Mouse (Mus musculus) CH12.LX (cell line): ENCODE results near the gene Pcx. TPM values are rescaled to one million over a fixed set of nuclear protein-coding genes. Genes with fewer than 3 reads are reported as not detected.

Experiments used
- DNase-seq: peaks from one replicate; pipeline ENCODE4 v3.0.0-alpha.2; 2013; ENCODE audit errors: extremely low read depth
- H3K27ac ChIP-seq: 2 replicates; pipeline ENCODE4 v1.5.1; 2012; ENCODE audit warnings: low read depth, mild to moderate bottlenecking, control low read depth, moderate library complexity; ENCODE audit not compliant: insufficient read depth
- H3K27me3 ChIP-seq: replicated peaks from 2 replicates; pipeline ENCODE3; 2012; ENCODE audit warnings: inconsistent platforms
- H3K36me3 ChIP-seq, 2 experiments: replicated peaks in 1 of 2; 2 replicates each; pipeline versions ENCODE3 to v1.6.1; 2012; ENCODE audit warnings: inconsistent platforms in 1 of 2, low read length in 1 of 2, mild to moderate bottlenecking in 1 of 2, mixed read lengths in 1 of 2, moderate library complexity in 1 of 2; ENCODE audit not compliant: control insufficient read depth in 1 of 2, insufficient read depth in 1 of 2
- H3K4me1 ChIP-seq, 2 experiments: 2 replicates each; pipeline ENCODE4 v1.6.1; 2012; ENCODE audit warnings: inconsistent platforms in 1 of 2, moderate library complexity in 1 of 2; ENCODE audit not compliant: insufficient read depth in 2 of 2, control insufficient read depth in 1 of 2
- H3K4me2 ChIP-seq: 2 replicates; pipeline ENCODE4 v1.6.1; 2012; ENCODE audit warnings: low read depth, mild to moderate bottlenecking, control low read depth; ENCODE audit not compliant: poor library complexity, insufficient read depth, severe bottlenecking
- H3K4me3 ChIP-seq, 3 experiments: fragments of 150-350 bp in 1 of 3; sonication (generic) in 1 of 3; replicated peaks in 1 of 3; 2 replicates each; pipeline versions ENCODE3 to v1.5.1; 2011 to 2012; ENCODE audit warnings: low read depth in 2 of 3, low read length in 2 of 3, mild to moderate bottlenecking in 2 of 3, moderate library complexity in 2 of 3, control low read depth in 1 of 3, improper control_type of control experiment in 1 of 3, inconsistent platforms in 1 of 3, mixed read lengths in 1 of 3; ENCODE audit not compliant: poor library complexity in 1 of 3
- H3K79me2 ChIP-seq: replicated peaks from 2 replicates; pipeline ENCODE4 v1.6.1; 2012; ENCODE audit warnings: mild to moderate bottlenecking, moderate library complexity; ENCODE audit not compliant: control insufficient read depth, poor library complexity, insufficient read depth, severe bottlenecking; ENCODE audit errors: extremely low read depth
- H3K9ac ChIP-seq: 2 replicates; pipeline ENCODE4 v1.6.1; 2012; ENCODE audit warnings: low read depth, mild to moderate bottlenecking, control low read depth, moderate library complexity; ENCODE audit not compliant: insufficient read depth
- H3K9me3 ChIP-seq: replicated peaks from 2 replicates; pipeline ENCODE3; 2012; ENCODE audit warnings: low read length, inconsistent platforms, mixed read lengths
- CTCF ChIP-seq, 2 experiments: IDR thresholded peaks in 1 of 2; conservative IDR thresholded peaks in 1 of 2; 2 replicates each; pipeline ENCODE4 v1.5.1; 2011 to 2012; ENCODE audit warnings: low read depth in 2 of 2, low read length in 2 of 2, improper control_type of control experiment in 1 of 2, inconsistent platforms in 1 of 2, mild to moderate bottlenecking in 1 of 2, moderate library complexity in 1 of 2
- ETS1 ChIP-seq: conservative IDR thresholded peaks from 2 replicates; pipeline ENCODE4 v1.6.1; 2012; ENCODE audit warnings: low read depth, mild to moderate bottlenecking, inconsistent platforms, low read length, improper control_type of control experiment, moderate library complexity
- IRF4 ChIP-seq: IDR thresholded peaks from 2 replicates; pipeline ENCODE4 v1.6.1; 2014; ENCODE audit warnings: low read depth, mild to moderate bottlenecking, inconsistent platforms, low read length, improper control_type of control experiment
- JUN ChIP-seq: IDR thresholded peaks from 2 replicates; pipeline ENCODE4 v1.6.1; 2011; ENCODE audit warnings: low read depth, mild to moderate bottlenecking, low read length, improper control_type of control experiment, moderate library complexity; ENCODE audit not compliant: insufficient read depth
- JUND ChIP-seq: conservative IDR thresholded peaks from 2 replicates; pipeline ENCODE4 v1.6.1; 2011; ENCODE audit warnings: low read depth, low read length, improper control_type of control experiment
- KAT2A ChIP-seq: IDR thresholded peaks from 2 replicates; pipeline ENCODE4 v1.6.1; 2012; ENCODE audit warnings: low read length, improper control_type of control experiment, inconsistent platforms; ENCODE audit not compliant: insufficient replicate concordance
- NRF1 ChIP-seq: IDR thresholded peaks from 2 replicates; pipeline ENCODE4 v1.6.1; 2014; ENCODE audit warnings: low read depth, mild to moderate bottlenecking, inconsistent platforms, low read length, improper control_type of control experiment, moderate library complexity
- PAX5 ChIP-seq: IDR thresholded peaks from 2 replicates; pipeline ENCODE4 v1.6.1; 2012; ENCODE audit warnings: low read length, inconsistent platforms, mixed read lengths
- POLR2A ChIP-seq: IDR thresholded peaks from 2 replicates; pipeline ENCODE4 v1.6.1; 2011; ENCODE audit warnings: low read depth, mild to moderate bottlenecking, improper control_type of control experiment, low read length
- POLR2AphosphoS2 ChIP-seq: IDR thresholded peaks from 2 replicates; pipeline ENCODE4 v1.6.1; 2011; ENCODE audit warnings: low read depth, low read length, improper control_type of control experiment
- SIN3A ChIP-seq: IDR thresholded peaks from 2 replicates; pipeline ENCODE4 v1.6.1; 2012; ENCODE audit warnings: low read length, improper control_type of control experiment, inconsistent platforms
- TBP ChIP-seq: conservative IDR thresholded peaks from 2 replicates; pipeline ENCODE4 v1.6.1; 2011; ENCODE audit warnings: low read depth, low read length, improper control_type of control experiment
- USF1 ChIP-seq: IDR thresholded peaks from 2 replicates; pipeline ENCODE4 v1.6.1; 2014; ENCODE audit warnings: low read depth, mild to moderate bottlenecking, inconsistent platforms, low read length, improper control_type of control experiment
- ZMIZ1 ChIP-seq: IDR thresholded peaks from 2 replicates; pipeline ENCODE4 v1.6.1; 2012; ENCODE audit warnings: low read depth, mild to moderate bottlenecking, inconsistent platforms, low read length, improper control_type of control experiment
- dilution Hi-C: fragments of 300-500 bp; cut with MboI; formaldehyde crosslinking; loops from 2 replicates; pipeline ENCODE4 v1.14.3; 2020; ENCODE audit warnings: low sequenced_read_pairs; ENCODE audit not compliant: extremely low pct_unique_long_range_greater_than_20kb, extremely low pct_ligation_motif_present
- in situ Hi-C: fragments of 300-500 bp; cut with MboI; formaldehyde crosslinking; loops from 3 replicates; pipeline ENCODE4 v1.14.3; 2019; ENCODE audit warnings: low sequenced_read_pairs, low pct_ligation_motif_present, low pct_unique_long_range_greater_than_20kb, mixed read lengths
- polyA plus RNA-seq: library from polyadenylated mRNA; unstranded; fragments of >175 nt; gene quantifications from 2 replicates; pipeline ENCODE4 v1.2.1, GENCODE M21; 2012; ENCODE audit warnings: low read depth; ENCODE audit not compliant: insufficient read length
- total RNA-seq, 2 experiments: library from RNA; depleted of rRNA; stranded (reverse); fragments of 300-350 nt in 1 of 2; fragments of >200 nt in 1 of 2; gene quantifications; 2 replicates each; pipeline ENCODE4 v1.2.3; 2012 to 2014

The Pcx gene
- total and polyA plus RNA-seq, 3 experiments: 7.7 to 14.2 (median 10.7) TPM

DNA sequence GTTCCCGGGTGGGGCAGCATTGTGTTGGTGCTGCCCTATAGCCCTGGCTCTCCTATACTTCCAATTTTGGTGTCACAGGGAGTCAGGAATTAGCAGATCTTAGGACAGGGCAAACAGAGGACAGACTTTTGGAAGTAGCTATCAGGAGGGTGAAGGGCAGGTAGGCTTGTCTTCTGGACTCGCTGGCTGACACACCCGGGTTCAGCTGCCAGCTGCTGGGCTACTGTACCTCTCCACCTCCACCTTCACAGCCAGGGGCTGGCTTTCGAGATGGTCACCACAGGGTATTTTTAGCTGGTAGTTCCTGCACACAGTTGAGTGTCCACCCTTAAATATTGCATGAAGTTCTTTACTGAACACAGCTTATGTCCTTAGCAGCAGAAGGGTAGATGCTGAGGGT, 98.2 kb downstream of the Pcx start:
- Histone ChIP-seq H3K27ac (no peak overlapping the region), H3K9me3 (no peaks in the 10 kb centered on the region)
- DNase-seq: no peak
- dilution Hi-C loops: no loop called here
- TF ChIP-seq ETS1 (no peak), ZMIZ1 (no peak), KAT2A (no peak), PAX5 (no peak), USF1 (no peak)
- TF ChIP-seq, all 38 proteins: peak for 0
- in situ Hi-C loops: no loop called here
- H3K4me1 ChIP-seq: peaks cover 0 to under 1% of the 10 kb centered on the region in 2 experiments; a peak in 1 of 4 replicates
- H3K36me3 ChIP-seq: peaks cover 0 to 48% of the 10 kb centered on the region in 2 experiments
- H3K4me2 ChIP-seq: no peak overlapping the region
- H3K9ac ChIP-seq: no peak overlapping the region
- H3K79me2 ChIP-seq: no peaks in the 10 kb centered on the region
- no peak overlapping the region for H3K4me3 ChIP-seq
- no peaks in the 10 kb centered on the region for H3K27me3 ChIP-seq

DNA sequence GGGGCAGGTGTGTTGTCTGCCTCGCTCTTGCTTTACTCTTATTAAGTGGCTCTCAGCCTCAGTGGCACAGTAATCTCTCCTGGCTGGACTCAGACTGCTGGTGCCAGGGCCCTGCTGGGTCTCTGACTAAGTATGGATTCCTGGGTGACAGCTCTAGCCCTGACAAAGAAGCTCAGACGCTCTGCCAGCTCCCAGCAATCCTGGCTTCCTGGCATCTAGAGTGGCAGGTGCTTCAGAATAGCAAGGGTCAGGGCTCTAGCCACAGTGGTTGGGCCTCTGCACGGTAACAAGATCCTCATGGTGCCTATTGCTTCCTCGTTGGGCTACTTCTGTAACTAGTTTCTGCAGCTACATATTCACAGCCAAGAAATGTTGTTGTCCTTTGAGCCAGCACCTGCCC, 99.8 kb downstream of the Pcx start:
- H3K4me2 ChIP-seq: no peak overlapping the region
- no peak overlapping the region for H3K4me3 ChIP-seq
- no peaks in the 10 kb centered on the region for H3K4me1 ChIP-seq
- peaks cover 0 to 46% of the 10 kb centered on the region in 2 experiments for H3K36me3 ChIP-seq
- no peak overlapping the region for H3K9ac ChIP-seq
- no peak for DNase-seq
- H3K79me2 ChIP-seq: no peaks in the 10 kb centered on the region
- no peak overlapping the region for H3K27ac ChIP-seq
- TF ChIP-seq SIN3A (no peak), PAX5 (no peak), IRF4 (no peak), POLR2AphosphoS2 (no peak), TBP (no peak), USF1 (no peak), CTCF (conservative IDR thresholded peaks at IDR 0.05 in 1 of 2, IDR thresholded peaks at IDR 0.05 in 1 of 2; ENCODE audit: low read depth in 2 of 2, low read length in 2 of 2) (no peak), POLR2A (no peak), JUND (no peak), JUN (no peak), ZMIZ1 (no peak), NRF1 (no peak)
- TF ChIP-seq, all 38 proteins: peak for 0
- H3K27me3 ChIP-seq: no peaks in the 10 kb centered on the region
- no peaks in the 10 kb centered on the region for H3K9me3 ChIP-seq
- dilution Hi-C loops (no loop called here), in situ Hi-C loops (no loop called here)
